Mouse (Mus musculus) liver, embryonic 14.5 days (tissue): ENCODE measurements around the gene Olfr196. TPM values are rescaled to one million over a fixed set of nuclear protein-coding genes. Genes with fewer than 3 reads are reported as not detected.

Experiments
- ATAC-seq: fragments of 200-750 bp; cut with Nextera tagmentation; 2 replicates; pipeline ENCODE4 v1.8.0; 2017; ENCODE audit warnings: moderate number of reproducible peaks, mild to moderate bottlenecking, moderate library complexity; ENCODE audit not compliant: insufficient read depth
- DNase-seq, 3 experiments: peaks; one replicate each; pipeline ENCODE4 v3.0.0-alpha.2; 2012 to 2013; ENCODE audit warnings: low read depth in 3 of 3, low spot score in 3 of 3
- H3K27ac ChIP-seq: fragments of 300-500 bp; sonication (generic); 2 replicates; pipeline ENCODE4 v1.5.1; 2014; ENCODE audit warnings: moderate library complexity, mild to moderate bottlenecking, control low read depth, inconsistent platforms
- H3K27me3 ChIP-seq: fragments of 300-500 bp; sonication (generic); 2 replicates; pipeline ENCODE4 v1.6.1; 2014; ENCODE audit warnings: mild to moderate bottlenecking, low read length, moderate library complexity; ENCODE audit not compliant: control insufficient read depth, insufficient read depth
- H3K36me3 ChIP-seq: fragments of 300-500 bp; sonication (generic); replicated peaks from 2 replicates; pipeline ENCODE4 v1.6.1; 2014; ENCODE audit warnings: low read depth; ENCODE audit not compliant: control insufficient read depth, insufficient read depth
- H3K4me1 ChIP-seq, 2 experiments: fragments of 200-500 bp in 1 of 2; fragments of 300-500 bp in 1 of 2; sonication (generic) in 1 of 2; replicated peaks; 2 replicates each; pipeline ENCODE4 v1.6.1; 2012 to 2014; ENCODE audit warnings: antibody characterized with exemption in 1 of 2, inconsistent platforms in 1 of 2, low read length in 1 of 2; ENCODE audit not compliant: control insufficient read depth in 2 of 2, insufficient read depth in 2 of 2
- H3K4me2 ChIP-seq: fragments of 300-500 bp; sonication (generic); 2 replicates; pipeline ENCODE4 v1.6.1; 2014; ENCODE audit warnings: low read depth, mild to moderate bottlenecking, control low read depth, moderate library complexity
- H3K4me3 ChIP-seq, 2 experiments: fragments of 200-500 bp in 1 of 2; fragments of 300-500 bp in 1 of 2; sonication (generic) in 1 of 2; 2 replicates each; pipeline ENCODE4 v1.5.1; 2012 to 2014; ENCODE audit warnings: low read depth in 2 of 2, low read length in 2 of 2, mild to moderate bottlenecking in 2 of 2, control low read depth in 1 of 2, inconsistent platforms in 1 of 2, moderate library complexity in 1 of 2; ENCODE audit not compliant: insufficient read depth in 1 of 2
- H3K9ac ChIP-seq: fragments of 300-500 bp; sonication (generic); replicated peaks from 2 replicates; pipeline ENCODE4 v1.6.1; 2014; ENCODE audit warnings: mild to moderate bottlenecking, control low read depth, moderate library complexity
- H3K9me3 ChIP-seq: fragments of 300-500 bp; sonication (generic); 2 replicates; pipeline ENCODE4 v1.6.1; 2016; ENCODE audit warnings: low read length, mixed read lengths; ENCODE audit not compliant: control insufficient read depth
- CTCF ChIP-seq: IDR thresholded peaks from 2 replicates; pipeline ENCODE4 v1.5.1; 2016; ENCODE audit warnings: antibody characterized with exemption, low read depth, control low read depth
- EP300 ChIP-seq: IDR thresholded peaks from 2 replicates; pipeline ENCODE4 v1.6.1; 2016; ENCODE audit warnings: antibody characterized with exemption, low read depth
- WGBS: fragments of 180-500 bp; shearing (Covaris S2); extraction: QIAGEN DNeasy Blood & Tissue Kit; methylation state at CpG from one replicate; pipeline ENCODE4 v1.1.7; 2014; ENCODE audit not compliant: insufficient replicate concordance; 5-methylcytosine and 5-hydroxymethylcytosine counted together
- polyA plus RNA-seq, 2 experiments: library from polyadenylated mRNA; depleted of rRNA in 1 of 2; stranded (reverse) in 1 of 2; unstranded in 1 of 2; fragments of >200 nt; fragmentation: Nextera tagmentation in 1 of 2; extraction: Ambion mirVana in 1 of 2; gene quantifications; 2 replicates each; pipeline versions ENCODE4 v1.2.1 to v1.2.3; 2012 to 2014

Olfr196 gene
- polyA plus RNA-seq, 2 experiments: not detected

GRCm38 (mm10) chr16:59141105-59141504 lies 29.1 kb downstream of the Olfr196 start:
- TF ChIP-seq CTCF (no peak), EP300 (no peak)
- Histone ChIP-seq H3K36me3 (no peaks in the 10 kb centered on the region), H3K4me1 (no peaks in the 10 kb centered on the region), H3K9me3 (no peaks in the 10 kb centered on the region), H3K9ac (no peak overlapping the region), H3K4me2 (no peak overlapping the region), H3K27me3 (no peaks in the 10 kb centered on the region), H3K4me3 (no peak overlapping the region), H3K27ac (no peak overlapping the region)
- ATAC-seq (no peak), DNase-seq (no peak)

- DNase-seq (no peak), ATAC-seq (no peak)
- Histone ChIP-seq H3K9me3 (no peaks in the 10 kb centered on the region), H3K4me1 (no peaks in the 10 kb centered on the region), H3K4me3 (no peak overlapping the region), H3K4me2 (no peak overlapping the region), H3K27ac (no peak overlapping the region), H3K36me3 (no peaks in the 10 kb centered on the region), H3K9ac (no peak overlapping the region), H3K27me3 (no peaks in the 10 kb centered on the region)
- WGBS: 71% methylated on average over 1 of the region's 1 CpGs
- TF ChIP-seq CTCF: no peak
- no peak for TF ChIP-seq EP300
Observed at GRCm38 (mm10) chr16:59130740-59131139, 39.5 kb downstream of the Olfr196 start.

- DNase-seq: no peak
- Histone ChIP-seq H3K4me3 (no peak within 1 kb of the TSS), H3K36me3 (no peaks in the 10 kb centered on the region), H3K4me1 (no peaks in the 10 kb centered on the region), H3K27me3 (no peaks in the 10 kb centered on the region), H3K27ac (no peak within 1 kb of the TSS), H3K9me3 (no peaks in the 10 kb centered on the region), H3K4me2 (no peak within 1 kb of the TSS), H3K9ac (no peak within 1 kb of the TSS)
- ATAC-seq: no peak
- TF ChIP-seq CTCF (no peak), EP300 (no peak)
Observed at GRCm38 (mm10) chr16:59120969-59121368, 49.3 kb downstream of the Olfr196 start, which contains the start of gene Olfr194. Olfr194 (minus strand) TSS chr16:59121069.

Other genes with a start within 250 kb of the Olfr196 start
- not detected in 2 replicates for gene Olfr181, start 241.7 kb downstream of the Olfr196 start, polyA plus RNA-seq (2012; rRNA removed)
- gene Olfr181, start 241.7 kb downstream of the Olfr196 start, polyA plus RNA-seq (2014; fragmentation: Nextera tagmentation; extraction: Ambion mirVana): not detected in 2 replicates
- not detected in 2 replicates for gene Olfr180, start 241.1 kb downstream of the Olfr196 start, polyA plus RNA-seq (2012; rRNA removed)
- not detected in 2 replicates for gene Olfr180, start 241.1 kb downstream of the Olfr196 start, polyA plus RNA-seq (2014; fragmentation: Nextera tagmentation; extraction: Ambion mirVana)
- not detected in 2 replicates for gene Olfr183, start 175.1 kb downstream of the Olfr196 start, polyA plus RNA-seq (2012; rRNA removed)
- gene Olfr183, start 175.1 kb downstream of the Olfr196 start, polyA plus RNA-seq (2014; fragmentation: Nextera tagmentation; extraction: Ambion mirVana): not detected in 2 replicates
- gene Olfr186, start 140.2 kb downstream of the Olfr196 start, polyA plus RNA-seq (2012; rRNA removed): not detected in 2 replicates
- not detected in 2 replicates for gene Olfr186, start 140.2 kb downstream of the Olfr196 start, polyA plus RNA-seq (2014; fragmentation: Nextera tagmentation; extraction: Ambion mirVana)
- gene Olfr187, start 130.7 kb downstream of the Olfr196 start, polyA plus RNA-seq (2012; rRNA removed): not detected in 2 replicates
- gene Olfr187, start 130.7 kb downstream of the Olfr196 start, polyA plus RNA-seq (2014; fragmentation: Nextera tagmentation; extraction: Ambion mirVana): not detected in 2 replicates
- gene Olfr190, start 92.4 kb downstream of the Olfr196 start, polyA plus RNA-seq (2012; rRNA removed): not detected in 2 replicates
- gene Olfr190, start 92.4 kb downstream of the Olfr196 start, polyA plus RNA-seq (2014; fragmentation: Nextera tagmentation; extraction: Ambion mirVana): not detected in 2 replicates
- gene Olfr191, start 80.6 kb downstream of the Olfr196 start, polyA plus RNA-seq (2012; rRNA removed): not detected in 2 replicates
- gene Olfr191, start 80.6 kb downstream of the Olfr196 start, polyA plus RNA-seq (2014; fragmentation: Nextera tagmentation; extraction: Ambion mirVana): not detected in 2 replicates
- gene Olfr193, start 58.6 kb downstream of the Olfr196 start, polyA plus RNA-seq (2012; rRNA removed): not detected in 2 replicates
- not detected in 2 replicates for gene Olfr193, start 58.6 kb downstream of the Olfr196 start, polyA plus RNA-seq (2014; fragmentation: Nextera tagmentation; extraction: Ambion mirVana)
- gene Olfr194, start 49.4 kb downstream of the Olfr196 start, polyA plus RNA-seq (2012; rRNA removed): not detected in 2 replicates
- gene Olfr194, start 49.4 kb downstream of the Olfr196 start, polyA plus RNA-seq (2014; fragmentation: Nextera tagmentation; extraction: Ambion mirVana): not detected in 2 replicates
- gene Olfr195, start 23.4 kb downstream of the Olfr196 start, polyA plus RNA-seq (2012; rRNA removed): not detected in 2 replicates
- gene Olfr195, start 23.4 kb downstream of the Olfr196 start, polyA plus RNA-seq (2014; fragmentation: Nextera tagmentation; extraction: Ambion mirVana): not detected in 2 replicates
- not detected in 2 replicates for gene Olfr198, start 33.1 kb upstream of the Olfr196 start, polyA plus RNA-seq (2012; rRNA removed)
- gene Olfr198, start 33.1 kb upstream of the Olfr196 start, polyA plus RNA-seq (2014; fragmentation: Nextera tagmentation; extraction: Ambion mirVana): not detected in 2 replicates
- not detected in 2 replicates for gene Olfr199, start 49.3 kb upstream of the Olfr196 start, polyA plus RNA-seq (2012; rRNA removed)
- gene Olfr199, start 49.3 kb upstream of the Olfr196 start, polyA plus RNA-seq (2014; fragmentation: Nextera tagmentation; extraction: Ambion mirVana): not detected in 2 replicates
- 0.13 and 0.21 TPM in 2 replicates for gene Olfr201, start 102.2 kb upstream of the Olfr196 start, polyA plus RNA-seq (2012; rRNA removed)
- gene Olfr201, start 102.2 kb upstream of the Olfr196 start, polyA plus RNA-seq (2014; fragmentation: Nextera tagmentation; extraction: Ambion mirVana): 0.08 and 0.15 TPM in 2 replicates
- not detected in 2 replicates for gene Olfr202, start 116.3 kb upstream of the Olfr196 start, polyA plus RNA-seq (2012; rRNA removed)
- not detected in 2 replicates for gene Olfr202, start 116.3 kb upstream of the Olfr196 start, polyA plus RNA-seq (2014; fragmentation: Nextera tagmentation; extraction: Ambion mirVana)
- gene Olfr203, start 128.4 kb upstream of the Olfr196 start, polyA plus RNA-seq (2012; rRNA removed): not detected in 2 replicates
- gene Olfr203, start 128.4 kb upstream of the Olfr196 start, polyA plus RNA-seq (2014; fragmentation: Nextera tagmentation; extraction: Ambion mirVana): not detected in 2 replicates
- not detected in 2 replicates for gene Olfr204, start 147.8 kb upstream of the Olfr196 start, polyA plus RNA-seq (2012; rRNA removed)
- not detected in 2 replicates for gene Olfr204, start 147.8 kb upstream of the Olfr196 start, polyA plus RNA-seq (2014; fragmentation: Nextera tagmentation; extraction: Ambion mirVana)
- not detected in 2 replicates for gene Olfr205, start 160.7 kb upstream of the Olfr196 start, polyA plus RNA-seq (2012; rRNA removed)
- gene Olfr205, start 160.7 kb upstream of the Olfr196 start, polyA plus RNA-seq (2014; fragmentation: Nextera tagmentation; extraction: Ambion mirVana): not detected in 2 replicates
- gene Olfr206, start 178.8 kb upstream of the Olfr196 start, polyA plus RNA-seq (2012; rRNA removed): not detected in 2 replicates
- gene Olfr206, start 178.8 kb upstream of the Olfr196 start, polyA plus RNA-seq (2014; fragmentation: Nextera tagmentation; extraction: Ambion mirVana): not detected in 2 replicates
- not detected in 2 replicates for gene Olfr209, start 193.5 kb upstream of the Olfr196 start, polyA plus RNA-seq (2012; rRNA removed)
- not detected in 2 replicates for gene Olfr209, start 193.5 kb upstream of the Olfr196 start, polyA plus RNA-seq (2014; fragmentation: Nextera tagmentation; extraction: Ambion mirVana)
- not detected in 2 replicates for gene Gabrr3, start 236.9 kb upstream of the Olfr196 start, polyA plus RNA-seq (2012; rRNA removed)
- not detected in 2 replicates for gene Gabrr3, start 236.9 kb upstream of the Olfr196 start, polyA plus RNA-seq (2014; fragmentation: Nextera tagmentation; extraction: Ambion mirVana)